Comparison of ENCODE assay signal across 7 mouse cellular contexts in genomic region chr11:36152226-36152625, GRCm38 (mm10).
A peak's percentile ranks its signal among the peaks of the same experiment; 100 is the strongest.
DNase-seq lines count a peak whose midpoint lies in the region; ATAC-seq lines count a peak whose summit lies in the region.

No protein-coding gene starts in this region.

- DNase-seq in right cerebral cortex, postnatal 14 days, result peak; percentile 17
- no peak for DNase-seq in right cerebral cortex, postnatal 4 days
- peak; percentile 11 for DNase-seq in telencephalon, adult 2 months (ENCODE audit: low read depth, low spot score)
- no peak for DNase-seq in cerebellum, adult 11-12 months
- DNase-seq in testis, postnatal 10 days (ENCODE audit: low spot score), result no peak

- H3K4me1 ChIP-seq in forebrain, embryonic 13.5 days, result peaks cover 19% of the 10 kb centered on the region
- no peaks in the 10 kb centered on the region for H3K4me1 ChIP-seq in liver, embryonic 12.5 days

- H3K36me3 ChIP-seq in forebrain, embryonic 13.5 days (ENCODE audit: poor library complexity, severe bottlenecking), result no peaks in the 10 kb centered on the region
- no peaks in the 10 kb centered on the region for H3K36me3 ChIP-seq in liver, embryonic 12.5 days

- no peak overlapping the region for H3K9ac ChIP-seq in forebrain, embryonic 13.5 days
- H3K9ac ChIP-seq in liver, embryonic 12.5 days, result no peak overlapping the region

- peaks cover 8% of the 10 kb centered on the region for H3K27me3 ChIP-seq in forebrain, embryonic 13.5 days
- no peaks in the 10 kb centered on the region for H3K27me3 ChIP-seq in liver, embryonic 12.5 days (replicated peaks)

- WGBS in forebrain, embryonic 13.5 days, result 4% methylated on average over 6 of the region's 6 CpGs
- WGBS in liver, embryonic 12.5 days (ENCODE audit: insufficient replicate concordance), result 4% methylated on average over 6 of the region's 6 CpGs

- H3K4me2 ChIP-seq in forebrain, embryonic 13.5 days, result peak overlapping the region; percentile 33
- H3K4me2 ChIP-seq in liver, embryonic 12.5 days, result peak overlapping the region; percentile 37

- H3K9me3 ChIP-seq in forebrain, embryonic 13.5 days (replicated peaks), result no peaks in the 10 kb centered on the region
- no peaks in the 10 kb centered on the region for H3K9me3 ChIP-seq in liver, embryonic 12.5 days (replicated peaks)

- H3K4me3 ChIP-seq in forebrain, embryonic 13.5 days, result no peak overlapping the region
- no peak overlapping the region for H3K4me3 ChIP-seq in liver, embryonic 12.5 days

- ATAC-seq in forebrain, embryonic 13.5 days, result peak; percentile 71
- peak; percentile 61; the same call in 1 of the 2 replicates for ATAC-seq in liver, embryonic 12.5 days

- H3K27ac ChIP-seq in forebrain, embryonic 13.5 days, result no peak overlapping the region
- H3K27ac ChIP-seq in liver, embryonic 12.5 days, result no peak overlapping the region

Comparison
In these comparisons a context has a peak if more than half of its experiments do, and no peak if none do; other contexts are left out.
1. DNase-seq: peak in right cerebral cortex, postnatal 14 days (single experiment) and telencephalon, adult 2 months (single experiment); none in right cerebral cortex, postnatal 4 days (single experiment), cerebellum, adult 11-12 months (single experiment) and testis, postnatal 10 days (single experiment).